Mouse (Mus musculus): ENCODE results near the gene Arhgap23.

DNA sequence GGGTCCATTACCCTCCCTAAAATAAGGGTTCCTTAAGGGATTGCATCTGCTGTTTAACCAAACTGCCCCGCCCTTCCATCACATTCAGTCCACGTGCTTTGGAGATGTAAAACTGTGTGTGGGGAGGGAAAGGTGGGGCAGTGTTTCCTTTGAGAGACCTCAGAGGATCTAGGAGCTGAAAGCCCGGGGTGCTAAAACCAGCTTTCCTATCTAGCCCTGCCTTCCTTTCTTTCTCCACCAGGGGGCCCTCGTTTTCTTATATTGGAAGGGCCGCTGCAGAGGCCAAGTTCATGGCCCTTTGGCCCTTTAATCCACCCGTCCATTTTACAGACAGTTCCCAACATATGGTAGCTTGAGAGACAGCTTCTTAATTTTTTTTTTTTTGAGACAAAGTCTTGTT is 7.2 kb upstream of the Arhgap23 start:
- peak; percentile 57 for TF ChIP-seq CTCF (IDR thresholded peaks at IDR 0.05; ENCODE audit: low read depth, low read length)
- no peak for TF ChIP-seq POLR2A (IDR thresholded peaks at IDR 0.05; ENCODE audit: extremely low read depth, insufficient read depth, low read length)

All from liver, adult 2 months (tissue).